Mouse (Mus musculus) forebrain, embryonic 10.5 days (tissue): Measurements from ENCODE around the gene Agap2. TPM values are rescaled to one million over a fixed set of nuclear protein-coding genes. Genes with fewer than 3 reads are reported as not detected.

Experiments
- DNase-seq: peaks from one replicate; pipeline ENCODE4 v3.0.0-alpha.2; 2017; ENCODE audit warnings: low spot score; ENCODE audit errors: extremely low spot score
- H3K27ac ChIP-seq: fragments of 300-500 bp; sonication (generic); 2 replicates; pipeline ENCODE4 v1.5.1; 2016; ENCODE audit warnings: mild to moderate bottlenecking
- H3K27me3 ChIP-seq: fragments of 300-500 bp; sonication (generic); 2 replicates; pipeline ENCODE4 v1.6.1; 2016; ENCODE audit warnings: mild to moderate bottlenecking; ENCODE audit not compliant: poor library complexity, severe bottlenecking
- H3K36me3 ChIP-seq: fragments of 300-500 bp; sonication (generic); replicated peaks from 2 replicates; pipeline ENCODE4 v1.6.1; 2016; ENCODE audit warnings: mild to moderate bottlenecking, moderate library complexity
- H3K4me1 ChIP-seq: fragments of 300-500 bp; sonication (generic); 2 replicates; pipeline ENCODE4 v1.6.1; 2016
- H3K4me3 ChIP-seq: fragments of 300-500 bp; sonication (generic); 2 replicates; pipeline ENCODE4 v1.5.1; 2016; ENCODE audit warnings: mild to moderate bottlenecking, moderate library complexity
- H3K9me3 ChIP-seq: fragments of 300-500 bp; sonication (generic); 2 replicates; pipeline ENCODE4 v1.6.1; 2016; ENCODE audit warnings: mild to moderate bottlenecking, moderate library complexity
- WGBS: fragments of 180-500 bp; shearing (Covaris S2); methylation state at CpG from one replicate; pipeline ENCODE4 v1.1.7; 2016; 5-methylcytosine and 5-hydroxymethylcytosine counted together
- polyA plus RNA-seq: library from polyadenylated mRNA; unstranded; fragments of >200 nt; fragmentation: Nextera tagmentation; extraction: Ambion mirVana; gene quantifications from 2 replicates; pipeline ENCODE4 v1.2.1, GENCODE M21; 2016

The Agap2 gene
- polyA plus RNA-seq, 1 experiment from 2014 or later = 0.10 TPM

DNA sequence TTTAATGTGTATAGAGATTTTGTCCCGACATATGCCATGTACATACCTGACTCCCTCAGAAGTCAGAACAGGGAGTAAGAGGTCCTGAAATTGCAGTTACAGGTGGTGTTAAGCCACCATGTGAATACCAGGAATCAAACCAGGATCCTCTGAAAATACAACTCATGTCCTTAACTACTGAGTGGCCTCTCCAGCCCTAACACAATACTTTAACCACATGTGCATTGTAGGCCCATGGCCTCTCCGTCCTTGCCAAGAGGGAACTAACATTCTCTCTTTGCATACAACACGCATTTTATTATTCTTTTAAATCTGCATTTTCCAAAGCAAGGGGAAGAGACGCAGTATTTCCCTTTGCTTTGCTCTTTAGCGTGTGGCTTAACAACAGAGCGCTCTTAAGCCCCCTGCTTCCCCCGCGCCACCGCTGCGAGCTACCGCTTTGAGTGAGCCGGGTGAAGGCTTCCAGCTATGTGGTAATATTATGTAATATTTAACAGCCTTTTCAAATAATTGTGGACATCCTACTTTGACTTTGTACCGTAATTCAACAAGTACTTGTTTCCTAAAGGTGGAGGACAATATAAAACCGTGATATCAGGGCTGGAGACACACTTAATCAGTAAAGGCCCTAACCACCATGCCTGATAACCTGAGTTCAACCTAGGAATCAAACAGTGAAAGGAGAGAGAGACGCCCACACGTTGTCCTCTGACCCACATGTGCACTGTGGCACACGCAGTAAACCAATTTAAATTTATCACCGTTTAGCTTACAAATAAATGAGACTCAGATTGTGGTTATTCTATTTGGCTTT is 63.5 kb downstream of the Agap2 start:
- no peaks in the 10 kb centered on the region; the same call in 1 of the 2 replicates for H3K4me1 ChIP-seq
- no peak for DNase-seq
- no peak overlapping the region for H3K27ac ChIP-seq
- no peaks in the 10 kb centered on the region for H3K27me3 ChIP-seq
- H3K4me3 ChIP-seq = no peak overlapping the region
- 92% methylated on average over 18 of the region's 18 CpGs for WGBS
- no peaks in the 10 kb centered on the region for H3K9me3 ChIP-seq
- H3K36me3 ChIP-seq = no peaks in the 10 kb centered on the region

DNA sequence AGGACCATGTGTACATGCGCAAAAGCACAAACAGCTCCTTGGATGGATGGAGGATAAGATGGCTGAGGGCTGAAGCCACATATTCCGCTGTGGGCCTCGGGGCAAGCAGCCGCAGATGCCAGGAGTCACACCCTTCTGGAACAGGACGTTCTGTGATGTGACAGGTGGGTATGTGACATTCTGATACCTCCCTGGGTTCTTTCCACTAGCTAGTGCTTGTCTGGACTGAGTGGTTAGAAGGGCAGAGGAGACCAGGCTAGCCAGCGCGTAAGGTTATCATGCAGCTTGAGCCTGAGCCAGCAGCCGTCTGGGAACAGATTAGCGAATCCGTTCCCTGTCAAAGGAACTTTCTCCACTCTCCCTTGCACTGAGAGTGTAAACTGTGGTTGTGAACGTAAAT is 65.9 kb downstream of the Agap2 start:
- no peak overlapping the region for H3K27ac ChIP-seq
- H3K36me3 ChIP-seq = no peaks in the 10 kb centered on the region
- WGBS = 90% methylated on average over 11 of the region's 11 CpGs
- H3K9me3 ChIP-seq = no peaks in the 10 kb centered on the region
- peaks cover 5% of the 10 kb centered on the region; the same call in 1 of the 2 replicates for H3K4me1 ChIP-seq
- DNase-seq = no peak
- H3K4me3 ChIP-seq = no peak overlapping the region
- no peaks in the 10 kb centered on the region for H3K27me3 ChIP-seq

- WGBS = 89% methylated on average over 8 of the region's 8 CpGs
- Histone ChIP-seq H3K27me3 (no peaks in the 10 kb centered on the region), H3K27ac (no peak overlapping the region), H3K4me3 (no peak overlapping the region), H3K36me3 (no peaks in the 10 kb centered on the region), H3K9me3 (no peaks in the 10 kb centered on the region), H3K4me1 (peaks cover 5% of the 10 kb centered on the region; the same call in 1 of the 2 replicates)
- no peak for DNase-seq
These were observed 66.4 kb downstream of the Agap2 start for GRCm38 (mm10) chr10:127141500-127141899.

Other genes with a start within 250 kb of the Agap2 start
- gene Atp23, start 173.9 kb upstream of the Agap2 start, polyA plus RNA-seq = 19.9 and 21.2 TPM in 2 replicates
- 42.3 and 42.5 TPM in 2 replicates for gene Ctdsp2, start 96.6 kb upstream of the Agap2 start, polyA plus RNA-seq
- 0.06 and 0.10 TPM in 2 replicates for gene Avil, start 74.6 kb upstream of the Agap2 start, polyA plus RNA-seq
- gene Tsfm, start 44.4 kb upstream of the Agap2 start, polyA plus RNA-seq = 110 and 117 TPM in 2 replicates
- gene Mettl1, start 33.9 kb upstream of the Agap2 start, polyA plus RNA-seq = 62.1 and 65.2 TPM in 2 replicates
- gene Eef1akmt3, start 33.8 kb upstream of the Agap2 start, polyA plus RNA-seq = 0.18 and 0.21 TPM in 2 replicates
- 0.11 and 0.16 TPM in 2 replicates for gene Cyp27b1, start 27.0 kb upstream of the Agap2 start, polyA plus RNA-seq
- 1.1 and 1.2 TPM in 2 replicates for gene March9, start 15.1 kb upstream of the Agap2 start, polyA plus RNA-seq
- gene Cdk4, start 11.8 kb upstream of the Agap2 start, polyA plus RNA-seq = 3,005 and 3,066 TPM in 2 replicates
- 188 and 190 TPM in 2 replicates for gene Tspan31, start 5.0 kb upstream of the Agap2 start, polyA plus RNA-seq
- 54.2 and 57.6 TPM in 2 replicates for gene Os9, start 45.8 kb downstream of the Agap2 start, polyA plus RNA-seq
- gene B4galnt1, start 89.9 kb downstream of the Agap2 start, polyA plus RNA-seq = 4.0 and 5.0 TPM in 2 replicates
- gene Slc26a10, start 105.4 kb downstream of the Agap2 start, polyA plus RNA-seq = 1.9 and 2.0 TPM in 2 replicates
- gene Arhgef25, start 114.8 kb downstream of the Agap2 start, polyA plus RNA-seq = 23.7 and 25.7 TPM in 2 replicates
- gene Dtx3, start 120.4 kb downstream of the Agap2 start, polyA plus RNA-seq = 106 and 108 TPM in 2 replicates
- gene Pip4k2c, start 136.3 kb downstream of the Agap2 start, polyA plus RNA-seq = 21.3 and 21.4 TPM in 2 replicates
- gene Kif5a, start 188.1 kb downstream of the Agap2 start, polyA plus RNA-seq = 6.6 and 7.9 TPM in 2 replicates
- 192 and 206 TPM in 2 replicates for gene Dctn2, start 191.1 kb downstream of the Agap2 start, polyA plus RNA-seq
- 9.1 and 11.4 TPM in 2 replicates for gene Mbd6, start 213.7 kb downstream of the Agap2 start, polyA plus RNA-seq
- gene Mars, start 236.5 kb downstream of the Agap2 start, polyA plus RNA-seq = 191 and 202 TPM in 2 replicates
- gene Arhgap9, start 246.7 kb downstream of the Agap2 start, polyA plus RNA-seq = 1.5 and 1.7 TPM in 2 replicates